Mouse (Mus musculus): ENCODE measurements around the gene Rnf130.

Rnf130 gene

GRCm38 (mm10) chr11:50024833-50025720 is at the start of gene Rnf130:
Gene Rnf130 (plus strand): TSS chr11:50025346.
- DNase-seq (ENCODE audit: low spot score), result peak; percentile 97

- DNase-seq (ENCODE audit: low spot score), result no peak
Measured at GRCm38 (mm10) chr11:49977963-49978568, 47.1 kb upstream of the Rnf130 start.

DNA sequence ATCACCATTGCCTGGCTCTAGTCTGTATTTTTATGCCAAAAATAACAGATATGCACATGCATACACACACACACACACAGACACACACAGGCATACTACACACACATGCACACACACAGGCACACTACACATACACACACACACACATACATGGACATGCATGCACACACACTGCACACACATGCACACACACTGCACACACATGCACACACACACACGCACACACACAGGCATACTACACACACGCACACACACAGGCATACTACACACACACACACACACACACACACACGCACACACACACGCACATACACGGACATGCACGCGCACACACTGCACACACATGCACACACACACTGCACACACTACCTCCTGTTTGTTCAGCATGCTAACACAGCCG is 46.2 kb upstream of the Rnf130 start:
- no peak for DNase-seq (ENCODE audit: low spot score)

- DNase-seq (ENCODE audit: low spot score), result no peak
Measured at GRCm38 (mm10) chr11:49980681-49981235, 44.4 kb upstream of the Rnf130 start.

DNA sequence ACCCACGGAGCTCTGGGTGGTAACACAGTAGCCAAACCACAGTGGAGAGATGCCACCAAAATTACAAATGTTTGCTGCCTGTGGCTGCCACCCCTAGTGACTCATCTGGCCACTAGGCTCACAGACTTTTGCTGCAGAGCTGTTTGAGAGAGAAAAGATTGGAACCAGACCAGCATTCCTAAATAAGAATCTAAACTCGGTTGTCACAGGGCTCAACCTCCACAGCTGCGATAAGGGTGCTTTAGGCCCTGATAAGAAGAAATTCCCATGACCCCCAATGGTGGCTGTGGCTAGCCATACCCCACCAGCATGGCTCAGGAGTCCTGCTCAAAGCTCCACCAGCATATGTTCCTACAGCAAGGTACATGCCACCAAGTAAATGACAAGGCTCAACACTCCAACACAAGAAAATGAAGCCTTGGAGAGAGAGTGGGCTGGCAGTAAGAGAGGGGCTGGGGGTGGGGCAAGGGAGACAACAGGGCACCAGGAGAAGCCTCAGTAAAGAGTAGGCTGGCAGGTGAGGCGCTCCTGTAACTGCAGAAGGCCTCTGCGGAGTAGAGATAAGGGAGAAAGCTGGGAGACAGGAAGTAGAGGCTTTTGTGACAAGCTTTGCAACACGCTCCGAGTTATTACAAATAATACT is 43.7 kb upstream of the Rnf130 start:
- DNase-seq (ENCODE audit: low spot score), result no peak

DNA sequence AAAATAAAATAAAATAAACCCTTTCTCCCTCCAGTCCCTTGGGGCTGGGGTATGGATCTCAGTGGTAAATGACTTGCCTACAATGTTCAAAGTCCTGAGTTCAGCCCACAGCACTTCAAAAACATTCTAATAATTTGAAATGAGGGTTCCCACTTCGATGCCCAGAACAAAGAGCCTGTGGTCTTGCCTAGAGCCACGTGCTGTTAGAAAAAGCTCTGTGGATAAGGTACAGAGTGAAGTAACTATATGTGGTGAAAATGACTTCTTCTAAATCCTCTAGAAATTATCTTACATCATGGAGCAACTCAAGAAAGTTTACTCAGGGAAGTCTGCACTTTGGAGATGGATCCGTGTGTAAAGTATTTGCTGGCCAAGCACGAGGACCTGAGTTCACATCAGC is 43.1 kb upstream of the Rnf130 start:
- DNase-seq (ENCODE audit: low spot score), result no peak

GRCm38 (mm10) chr11:49982881-49983280 is 42.3 kb upstream of the Rnf130 start:
- no peak for DNase-seq (ENCODE audit: low spot score)

- DNase-seq (ENCODE audit: low spot score), result no peak
Measured at GRCm38 (mm10) chr11:49983875-49984552, 41.1 kb upstream of the Rnf130 start.

GRCm38 (mm10) chr11:49985009-49985408 is 40.1 kb upstream of the Rnf130 start:
- no peak for DNase-seq (ENCODE audit: low spot score)

- peak; percentile 69 for DNase-seq (ENCODE audit: low spot score)
Measured at GRCm38 (mm10) chr11:49986277-49987036, 38.7 kb upstream of the Rnf130 start.

GRCm38 (mm10) chr11:49994536-49994935 is 30.6 kb upstream of the Rnf130 start:
- DNase-seq (ENCODE audit: low spot score), result no peak

- DNase-seq (ENCODE audit: low spot score), result no peak
Measured at GRCm38 (mm10) chr11:49996398-49996797, 28.7 kb upstream of the Rnf130 start.

- DNase-seq (ENCODE audit: low spot score), result no peak
Measured at GRCm38 (mm10) chr11:49997321-49997720, 27.8 kb upstream of the Rnf130 start.

DNA sequence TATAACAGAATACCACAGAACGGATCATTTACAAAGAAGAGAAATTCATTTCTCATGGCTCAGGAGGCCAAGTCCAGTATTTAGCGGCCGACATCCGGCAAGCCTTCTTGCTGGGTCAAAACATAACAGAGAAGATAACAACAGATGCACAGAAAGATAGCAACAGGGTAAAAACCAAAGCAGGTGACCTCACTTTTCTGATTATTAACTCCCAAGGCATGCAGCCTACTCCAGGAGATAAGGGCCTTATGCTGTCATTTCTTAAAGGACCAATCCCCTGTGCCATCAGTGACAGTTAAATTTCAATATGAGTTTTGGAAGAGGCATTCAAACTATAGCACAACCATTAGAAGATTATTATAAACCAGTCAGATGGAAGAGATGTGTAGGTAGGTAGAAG is 22.3 kb upstream of the Rnf130 start:
- no peak for DNase-seq (ENCODE audit: low spot score)

- DNase-seq (ENCODE audit: low spot score), result no peak
Measured at GRCm38 (mm10) chr11:50007776-50008175, 17.4 kb upstream of the Rnf130 start.

DNA sequence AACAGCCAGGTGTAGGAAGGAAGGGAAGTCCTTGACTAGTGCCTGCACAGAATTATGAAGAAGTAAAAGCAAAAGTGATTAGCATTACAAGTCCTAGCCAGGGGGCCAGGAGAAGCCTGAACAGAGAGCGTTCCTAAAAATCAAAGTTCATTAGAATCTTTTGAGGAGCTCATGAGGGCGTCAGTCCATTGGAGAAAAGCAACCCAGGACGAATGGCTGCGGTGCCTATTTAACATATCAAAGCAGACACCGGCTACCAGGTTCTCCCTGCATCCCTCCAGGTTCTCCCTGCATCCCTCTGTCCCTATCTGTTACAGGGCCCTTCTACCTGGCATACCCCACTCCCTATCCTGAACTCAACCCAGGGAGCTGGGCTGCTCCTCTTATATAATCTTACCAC is 16.9 kb upstream of the Rnf130 start:
- DNase-seq (ENCODE audit: low spot score), result no peak

DNA sequence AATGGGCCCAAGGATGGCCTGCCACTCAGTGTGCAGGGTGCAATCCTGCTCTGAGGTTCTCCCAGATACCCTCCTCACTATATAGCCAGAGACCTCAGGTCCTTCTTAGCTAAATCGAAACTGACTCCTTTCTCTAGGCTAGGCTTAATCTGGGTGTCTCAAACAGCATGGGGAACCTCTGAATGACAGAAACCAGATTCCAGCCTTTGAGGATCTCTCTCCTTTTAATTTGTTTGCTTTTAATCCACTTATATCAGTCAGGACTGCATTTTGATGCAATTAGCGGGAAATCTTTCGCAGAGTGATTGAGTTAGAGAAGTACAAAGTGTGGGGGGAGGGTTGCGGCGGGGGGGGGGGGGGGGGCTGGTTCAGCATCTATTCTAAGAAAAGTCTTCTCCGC is 12.1 kb upstream of the Rnf130 start:
- DNase-seq (ENCODE audit: low spot score), result no peak

GRCm38 (mm10) chr11:50016503-50016902 is 8.6 kb upstream of the Rnf130 start:
- no peak for DNase-seq (ENCODE audit: low spot score)

DNA sequence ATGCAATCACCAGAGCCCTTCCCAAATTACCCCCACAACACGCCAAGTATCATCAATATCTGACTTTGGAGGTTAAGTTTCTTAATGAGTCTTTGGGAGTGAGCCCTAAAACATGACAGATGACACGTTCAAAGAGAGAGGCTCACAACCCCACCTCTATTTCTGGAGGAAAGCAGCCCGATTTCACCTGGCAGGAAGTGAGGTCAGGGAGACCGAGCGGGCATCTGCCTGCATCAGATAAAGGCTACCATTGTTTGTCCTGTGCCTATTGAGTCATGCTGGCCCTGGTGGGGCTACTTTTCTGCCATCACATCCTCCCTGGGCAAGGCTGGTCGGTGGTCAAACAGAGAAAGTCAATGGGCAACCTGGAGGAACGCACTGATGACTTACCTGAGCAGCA is 7.6 kb upstream of the Rnf130 start:
- no peak for DNase-seq (ENCODE audit: low spot score)

DNA sequence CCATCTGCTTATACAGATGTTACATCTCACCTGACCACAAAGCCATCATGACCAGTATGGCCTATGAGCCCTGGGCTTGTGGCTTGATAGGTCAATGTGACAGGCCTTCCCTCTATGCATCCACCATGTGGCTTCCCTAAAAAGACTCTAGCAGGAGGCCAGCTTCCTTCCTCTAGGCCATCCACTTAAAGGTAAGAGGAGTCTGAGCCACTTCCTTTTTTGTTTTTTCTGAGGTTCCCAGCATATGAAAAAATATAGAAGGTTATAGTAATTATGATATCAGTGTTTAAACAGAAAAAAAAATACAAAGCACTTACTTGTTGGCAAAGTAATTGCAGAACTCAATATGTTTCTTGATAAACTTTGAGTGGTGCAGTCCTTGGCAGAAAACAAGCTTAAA is 6.3 kb upstream of the Rnf130 start:
- no peak for DNase-seq (ENCODE audit: low spot score)

GRCm38 (mm10) chr11:50022085-50022484 is 3.1 kb upstream of the Rnf130 start:
- no peak for DNase-seq (ENCODE audit: low spot score)
